Mouse (Mus musculus): ENCODE measurements around the gene Thbd.

DNA sequence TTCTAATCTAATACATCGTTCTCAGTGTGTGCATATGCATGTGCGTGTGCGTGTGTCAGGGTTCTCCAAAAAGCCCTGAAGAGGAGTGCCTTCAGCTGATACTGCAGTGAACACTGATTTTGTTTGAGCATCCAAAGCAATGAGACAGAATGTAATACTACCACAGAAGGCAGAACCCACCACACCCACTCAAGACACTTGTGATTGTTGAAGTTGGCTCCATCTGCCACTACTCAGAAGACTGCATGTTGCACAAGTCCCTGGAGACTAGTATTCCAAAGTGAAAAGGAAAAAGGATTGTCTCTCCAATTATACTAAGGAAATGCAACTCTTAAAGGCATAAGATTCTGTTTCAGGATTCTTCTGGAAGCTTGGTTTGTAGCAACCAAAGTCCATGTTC, 43.5 kb downstream of the Thbd start:
- TF ChIP-seq POLR2AphosphoS5 (IDR thresholded peaks at IDR 0.05; ENCODE audit: borderline replicate concordance, low read depth, low read length) (no peak), CTCF (IDR thresholded peaks at IDR 0.05 in 2 of 3, conservative IDR thresholded peaks at IDR 0.05 in 1 of 3; ENCODE audit: control insufficient read depth in 1 of 3, insufficient read depth in 1 of 3, low read depth in 2 of 3, low read length in 3 of 3, poor library complexity in 1 of 3, severe bottlenecking in 1 of 3) (no peak), ZKSCAN1 (IDR thresholded peaks at IDR 0.05; ENCODE audit: low read depth, low read length) (no peak), HCFC1 (IDR thresholded peaks at IDR 0.05; ENCODE audit: low read depth, low read length) (no peak), POLR2A (IDR thresholded peaks at IDR 0.05; ENCODE audit: control insufficient read depth in 1 of 2, insufficient read depth in 1 of 2, low read depth in 1 of 2, low read length in 2 of 2, poor library complexity in 1 of 2) (no peak), NELFE (IDR thresholded peaks at IDR 0.05; ENCODE audit: low read depth, low read length) (no peak), POLR2AphosphoS2 (IDR thresholded peaks at IDR 0.05; ENCODE audit: low read length) (no peak)

All from MEL (cell line).